Mouse (Mus musculus) frontal cortex, postnatal 25 days (tissue): ENCODE measurements around the gene Trim67.
"Not testable (repeated sequence)": the region's sequence is repeated elsewhere in the genome, so short reads cannot be mapped to it uniquely, and the experiment has no call there.

ENCODE experiments used
- DNase-seq, 2 experiments: peaks; one replicate each; pipeline ENCODE4 v3.0.0; 2022; ENCODE audit warnings: low spot score in 2 of 2

Trim67 gene

GRCm38 (mm10) chr8:124833430-124834205 lies 40.7 kb downstream of the Trim67 start:
- DNase-seq = no peak

GRCm38 (mm10) chr8:124835848-124836247 lies 43.0 kb downstream of the Trim67 start:
- DNase-seq = no peak

- DNase-seq = no peak
Observed at GRCm38 (mm10) chr8:124836273-124836672, 43.4 kb downstream of the Trim67 start.

- no peak for DNase-seq
Observed at GRCm38 (mm10) chr8:124836907-124837306, 44.0 kb downstream of the Trim67 start.

- DNase-seq = no peak
Observed at GRCm38 (mm10) chr8:124837956-124838355, 45.1 kb downstream of the Trim67 start.

- DNase-seq = no peak
Observed at GRCm38 (mm10) chr8:124839371-124839770, 46.5 kb downstream of the Trim67 start.

- no peak for DNase-seq
Observed at GRCm38 (mm10) chr8:124840900-124841299, 48.0 kb downstream of the Trim67 start.

GRCm38 (mm10) chr8:124841775-124842174 lies 48.9 kb downstream of the Trim67 start:
- no peak for DNase-seq

- DNase-seq = not testable (repeated sequence)
Observed at GRCm38 (mm10) chr8:124842929-124843328, 50.0 kb downstream of the Trim67 start.

- DNase-seq = no peak
Observed at GRCm38 (mm10) chr8:124845131-124845530, 52.2 kb downstream of the Trim67 start.

GRCm38 (mm10) chr8:124845573-124845972 lies 52.7 kb downstream of the Trim67 start:
- DNase-seq = no peak

GRCm38 (mm10) chr8:124853511-124853910 lies 60.6 kb downstream of the Trim67 start:
- no peak for DNase-seq

GRCm38 (mm10) chr8:124859466-124859865 lies 66.6 kb downstream of the Trim67 start:
- DNase-seq = no peak

- no peak for DNase-seq
Observed at GRCm38 (mm10) chr8:124860188-124860587, 67.3 kb downstream of the Trim67 start.

GRCm38 (mm10) chr8:124862321-124863162 lies 69.7 kb downstream of the Trim67 start, which contains the start of the genes Gnpat and 2810004N23Rik:
Gene Gnpat (plus strand): TSS chr8:124863033.
Gene 2810004N23Rik (minus strand): TSS chr8:124863120.
- peak; percentile 86 to 90 for DNase-seq

- DNase-seq = no peak
Observed at GRCm38 (mm10) chr8:124863163-124863677, 70.3 kb downstream of the Trim67 start.

- no peak for DNase-seq
Observed at GRCm38 (mm10) chr8:124863729-124864128, 70.8 kb downstream of the Trim67 start.

- no peak for DNase-seq
Observed at GRCm38 (mm10) chr8:124866669-124867068, 73.8 kb downstream of the Trim67 start.

- DNase-seq = no peak
Observed at GRCm38 (mm10) chr8:124867126-124867525, 74.2 kb downstream of the Trim67 start.

GRCm38 (mm10) chr8:124869708-124870107 lies 76.8 kb downstream of the Trim67 start:
- DNase-seq = no peak

GRCm38 (mm10) chr8:124871474-124871873 lies 78.6 kb downstream of the Trim67 start:
- DNase-seq = no peak

- DNase-seq = no peak
Observed at GRCm38 (mm10) chr8:124872081-124872480, 79.2 kb downstream of the Trim67 start.
